ENCODE assay signal across 8 mouse cellular contexts in the genomic region with DNA sequence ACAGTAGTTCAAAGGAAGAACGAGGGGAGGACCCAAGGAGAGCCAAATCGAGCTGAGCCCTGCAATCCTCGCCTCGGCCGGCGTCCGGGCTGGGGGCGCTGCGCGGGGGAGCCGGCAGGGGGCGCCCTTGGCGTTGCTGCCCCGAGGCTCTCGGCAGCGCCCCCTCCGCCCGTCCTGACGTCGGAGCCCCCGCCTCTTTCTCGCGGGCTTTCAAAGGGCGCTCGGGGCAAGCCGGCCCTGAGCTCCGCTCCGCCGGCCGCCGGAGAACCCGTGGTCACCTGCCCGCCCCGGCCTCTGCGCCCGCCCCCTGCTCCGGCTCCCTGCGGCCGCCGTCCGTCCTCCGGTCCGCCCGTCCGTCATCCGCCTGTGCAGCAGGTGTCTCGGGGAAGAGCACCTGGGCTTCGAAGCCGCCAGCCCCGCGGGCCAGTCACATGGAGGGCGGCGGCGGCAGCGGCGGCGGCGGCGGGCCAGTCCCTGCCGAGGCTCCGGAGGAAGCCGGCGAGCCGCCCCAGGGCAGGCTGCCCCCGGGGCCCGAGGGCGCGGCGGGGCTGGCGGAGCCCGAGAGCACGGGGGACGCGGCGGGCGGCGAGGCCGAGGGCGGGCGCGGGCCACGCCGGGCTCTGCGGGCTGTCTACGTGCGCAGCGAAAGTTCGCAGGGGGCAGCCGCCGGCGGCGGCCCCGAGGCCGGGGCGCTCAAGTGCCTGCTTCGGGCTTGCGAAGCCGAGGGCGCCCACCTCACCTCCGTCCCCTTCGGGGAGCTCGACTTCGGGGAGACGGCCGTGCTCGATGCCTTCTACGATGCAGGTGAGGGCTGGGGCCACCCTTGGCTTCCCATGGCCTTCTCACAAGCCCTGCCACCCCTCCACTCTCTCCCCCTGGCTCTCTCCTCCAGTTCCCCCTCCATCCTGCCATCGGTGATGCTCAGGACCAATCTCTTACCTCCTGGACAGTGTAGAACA. TPM values are rescaled to one million over a fixed set of nuclear protein-coding genes. Genes with fewer than 3 reads are reported as not detected.
DNase-seq lines count a peak whose midpoint lies in the region; ATAC-seq and TF ChIP-seq lines count a peak whose summit lies in the region.

TSS of gene Map3k15 (plus strand) at position 432 of the 959 bp plus-strand sequence.

- TF ChIP-seq POLR2A in heart, adult 2 months (IDR thresholded peaks at IDR 0.05; ENCODE audit: insufficient read depth, low read depth, low read length): no peak

- H3K9ac ChIP-seq in heart, adult 2 months (ENCODE audit: low read depth, low read length): peak within 1 kb of the TSS; percentile 57
- peak within 1 kb of the TSS; percentile 45; the same call in 1 of the 2 replicates for H3K9ac ChIP-seq in liver, embryonic 13.5 days

- peaks cover 92% of the 10 kb centered on the region for H3K27me3 ChIP-seq in embryonic facial prominence, embryonic 10.5 days (replicated peaks; ENCODE audit: low read depth, poor library complexity, severe bottlenecking)
- peaks cover 3% of the 10 kb centered on the region; the same call in 1 of the 2 replicates for H3K27me3 ChIP-seq in heart, adult 2 months (ENCODE audit: control insufficient read depth, insufficient read depth, low read length)
- peaks cover 25% of the 10 kb centered on the region for H3K27me3 ChIP-seq in liver, embryonic 13.5 days
- H3K27me3 ChIP-seq in splenic B cell, adult 2 months (ENCODE audit: control insufficient read depth, insufficient read depth, low read length, poor library complexity, severe bottlenecking): no peaks in the 10 kb centered on the region

- peak within 1 kb of the TSS; percentile 45 for H3K4me3 ChIP-seq in layer of hippocampus, adult 2 months
- peak within 1 kb of the TSS; percentile 58 for H3K4me3 ChIP-seq in embryonic facial prominence, embryonic 10.5 days
- peak within 1 kb of the TSS; percentile 43 for H3K4me3 ChIP-seq in heart, adult 2 months
- peak within 1 kb of the TSS; percentile 49 for H3K4me3 ChIP-seq in liver, embryonic 13.5 days (replicated peaks)

- no peak within 1 kb of the TSS for H3K27ac ChIP-seq in layer of hippocampus, adult 2 months
- no peak within 1 kb of the TSS; the same call in 1 of the 2 replicates for H3K27ac ChIP-seq in embryonic facial prominence, embryonic 10.5 days (replicated peaks)
- H3K27ac ChIP-seq in heart, adult 2 months: no peak within 1 kb of the TSS
- no peak within 1 kb of the TSS for H3K27ac ChIP-seq in liver, embryonic 13.5 days

- 36% methylated on average over 107 of the region's 108 CpGs for WGBS in embryonic facial prominence, embryonic 10.5 days
- 36% methylated on average over 93 of the region's 108 CpGs for WGBS in heart, adult 2 months
- 21% methylated on average over 63 of the region's 108 CpGs for WGBS in liver, embryonic 13.5 days (ENCODE audit: insufficient replicate concordance)

- intact Hi-C loops in heart, adult 2 months (cut with DNase I): loop anchor here (5.0 kb wide), 1 partner anchor 129 kb away; no protein-coding TSS in a partner anchor

- peak; percentile 83 for ATAC-seq in liver, embryonic 13.5 days (ENCODE audit: low read depth)

- H3K79me2 ChIP-seq in heart, adult 2 months (replicated peaks; ENCODE audit: control insufficient read depth, insufficient read depth, low read length): no peaks in the 10 kb centered on the region

- TF ChIP-seq CTCF in layer of hippocampus, adult 2 months (conservative IDR thresholded peaks at IDR 0.05): peak; percentile 87
- TF ChIP-seq CTCF in heart, adult 2 months (IDR thresholded peaks at IDR 0.05): peak; percentile 84

- no peak for TF ChIP-seq EP300 in heart, adult 2 months (IDR thresholded peaks at IDR 0.05; ENCODE audit: insufficient read depth, low read depth, low read length)

- peak within 1 kb of the TSS; percentile 69 for H3K4me2 ChIP-seq in liver, embryonic 13.5 days

- H3K9me3 ChIP-seq in embryonic facial prominence, embryonic 10.5 days: no peaks in the 10 kb centered on the region
- H3K9me3 ChIP-seq in liver, embryonic 13.5 days (replicated peaks): no peaks in the 10 kb centered on the region

- peak in 1 of 2 experiments; percentile 49 for DNase-seq in layer of hippocampus, adult 2 months (ENCODE audit: low spot score in 2 of 2)
- no peak for DNase-seq in layer of hippocampus, adult 9-11 months
- peak; percentile 68 for DNase-seq in embryonic facial prominence, embryonic 10.5 days (ENCODE audit: low spot score)
- DNase-seq in heart, adult 2 months: peak; percentile 58 to 70
- peak; percentile 69 for DNase-seq in kidney, adult 11 months
- peak; percentile 42 for DNase-seq in liver, embryonic 13.5 days
- peak; percentile 84 for DNase-seq in naive thymus-derived CD4-positive, alpha-beta T cell, adult 2 months (ENCODE audit: low read depth)
- DNase-seq in splenic B cell, adult 2 months (ENCODE audit: low read depth, low spot score): peak; percentile 83

- no peaks in the 10 kb centered on the region for H3K36me3 ChIP-seq in embryonic facial prominence, embryonic 10.5 days (replicated peaks)
- H3K36me3 ChIP-seq in heart, adult 2 months (ENCODE audit: control insufficient read depth, insufficient read depth, low read length): no peaks in the 10 kb centered on the region
- no peaks in the 10 kb centered on the region for H3K36me3 ChIP-seq in liver, embryonic 13.5 days
- H3K36me3 ChIP-seq in splenic B cell, adult 2 months (ENCODE audit: control insufficient read depth, insufficient read depth, low read length, poor library complexity, severe bottlenecking): no peaks in the 10 kb centered on the region

- H3K4me1 ChIP-seq in embryonic facial prominence, embryonic 10.5 days: no peaks in the 10 kb centered on the region
- no peaks in the 10 kb centered on the region for H3K4me1 ChIP-seq in heart, adult 2 months (ENCODE audit: control insufficient read depth, insufficient read depth, low read length)
- no peaks in the 10 kb centered on the region for H3K4me1 ChIP-seq in liver, embryonic 13.5 days (replicated peaks)

RNA-seq across cellular contexts. Expression of gene Map3k15, which starts in this region (rescaled TPM):
- total RNA-seq in layer of hippocampus, adult 2 months (2021): 1 to 10 TPM; 1.6 to 2.3 TPM
- 0.12 and 0.20 TPM in 2 replicates for polyA plus RNA-seq in embryonic facial prominence, embryonic 10.5 days (2016; fragmentation: Nextera tagmentation; extraction: Ambion mirVana)
- total RNA-seq in heart, adult 2 months (2021): under 1 TPM; 0.43 to 0.70 TPM
- polyA plus RNA-seq in heart, adult 2 months (2012; rRNA removed): 0.29 and 0.56 TPM in 2 replicates
- polyA plus RNA-seq in liver, embryonic 13.5 days (2015; fragmentation: Nextera tagmentation; extraction: Ambion mirVana): 0.10 and 0.13 TPM in 2 replicates

Comparison
In these comparisons a context has a peak if more than half of its experiments do, and no peak if none do; other contexts are left out.
1. Peak in DNase-seq and H3K4me3 ChIP-seq in embryonic facial prominence, embryonic 10.5 days; RNA of the gene not detected or under 1 TPM.
2. Peak in DNase-seq, H3K4me3 ChIP-seq and H3K9ac ChIP-seq in heart, adult 2 months; RNA of the gene not detected or under 1 TPM.
3. Peak in DNase-seq, ATAC-seq, H3K4me3 ChIP-seq, H3K9ac ChIP-seq and H3K4me2 ChIP-seq in liver, embryonic 13.5 days; RNA of the gene not detected or under 1 TPM.